Mouse (Mus musculus) brown adipose tissue, adult 24 weeks (tissue): Measurements from ENCODE around the gene Banp. TPM values are rescaled to one million over a fixed set of nuclear protein-coding genes. Genes with fewer than 3 reads are reported as not detected.

Experiments
- H3K27ac ChIP-seq: fragments of 200-500 bp; replicated peaks from 2 replicates; pipeline ENCODE4 v1.5.1; 2012; ENCODE audit warnings: low read depth, mild to moderate bottlenecking, low read length
- H3K4me1 ChIP-seq: fragments of 200-500 bp; 2 replicates; pipeline ENCODE4 v1.6.1; 2012; ENCODE audit warnings: low read length, mixed read lengths; ENCODE audit not compliant: control insufficient read depth, insufficient read depth, insufficient read length
- H3K4me3 ChIP-seq: fragments of 200-500 bp; 2 replicates; pipeline ENCODE4 v1.5.1; 2012; ENCODE audit warnings: low read depth, mild to moderate bottlenecking, low read length, moderate library complexity; ENCODE audit not compliant: insufficient read depth
- polyA plus RNA-seq: library from polyadenylated mRNA; stranded (reverse); fragments of >200 nt; gene quantifications from 2 replicates; pipeline ENCODE4 v1.2.4, GENCODE M21; 2012; ENCODE audit not compliant: missing spikeins, insufficient read depth, insufficient read length

Gene Banp
- polyA plus RNA-seq, 1 experiment = 2.6 TPM

- no peak overlapping the region for H3K4me3 ChIP-seq
- H3K4me1 ChIP-seq = peaks cover 4% of the 10 kb centered on the region; the same call in 1 of the 2 replicates
- H3K27ac ChIP-seq = no peak overlapping the region
These were observed 13.9 kb upstream of the Banp start for GRCm38 (mm10) chr8:121935341-121936294.

GRCm38 (mm10) chr8:121936391-121936790, 13.2 kb upstream of the Banp start:
- no peak overlapping the region for H3K27ac ChIP-seq

DNA sequence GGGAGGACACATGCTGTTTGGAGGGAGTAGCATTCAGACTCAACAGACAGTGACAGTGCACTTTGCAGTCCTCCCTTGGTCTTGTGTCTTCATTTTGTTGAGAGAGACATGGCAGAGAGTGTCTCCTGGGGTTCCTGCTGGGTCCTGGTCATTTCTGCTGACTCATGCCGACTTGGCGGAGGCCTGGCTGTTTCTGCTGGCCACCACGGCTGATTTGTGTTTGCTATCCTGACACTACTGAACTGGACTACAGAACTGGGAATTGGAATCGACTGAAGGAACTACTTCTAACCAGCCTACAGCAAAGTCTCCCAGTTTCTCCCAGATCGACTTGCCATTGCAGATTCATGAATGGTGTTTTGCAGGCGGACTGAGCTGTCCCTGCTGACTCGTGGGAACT, 10.8 kb upstream of the Banp start:
- H3K4me1 ChIP-seq = no peaks in the 10 kb centered on the region
- no peak overlapping the region for H3K4me3 ChIP-seq
- H3K27ac ChIP-seq = no peak overlapping the region

More at GRCm38 (mm10) chr8:121936391-121936790, 13.2 kb upstream of the Banp start:
- Histone ChIP-seq H3K4me1 (peaks cover 4% of the 10 kb centered on the region; the same call in 1 of the 2 replicates), H3K4me3 (no peak overlapping the region)

DNA sequence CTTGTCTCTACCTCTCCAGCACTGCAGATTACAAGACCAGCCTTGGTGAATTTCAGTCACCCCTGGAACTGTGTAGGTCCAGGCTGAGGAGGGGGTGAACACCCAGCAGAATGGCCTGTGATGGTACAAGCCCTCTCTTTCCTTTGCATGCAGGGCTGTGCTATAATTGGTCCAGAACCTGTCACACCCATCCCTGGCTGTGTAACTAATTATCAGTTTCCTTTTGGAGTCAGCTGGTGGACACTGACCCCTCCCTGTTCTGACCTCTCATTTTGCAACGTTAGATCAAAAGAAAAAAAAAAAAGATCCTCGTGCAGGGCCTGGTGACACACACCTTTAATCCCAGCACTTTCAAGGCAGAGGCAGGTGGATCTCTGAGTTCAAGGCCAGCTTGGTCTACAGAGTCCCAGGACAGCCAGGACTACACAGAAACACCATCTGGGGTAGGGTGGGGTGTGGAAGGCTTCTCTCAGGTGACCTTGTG, 6.5 kb upstream of the Banp start:
- no peak overlapping the region for H3K27ac ChIP-seq
- H3K4me3 ChIP-seq = no peak overlapping the region
- peaks cover 1% of the 10 kb centered on the region for H3K4me1 ChIP-seq

DNA sequence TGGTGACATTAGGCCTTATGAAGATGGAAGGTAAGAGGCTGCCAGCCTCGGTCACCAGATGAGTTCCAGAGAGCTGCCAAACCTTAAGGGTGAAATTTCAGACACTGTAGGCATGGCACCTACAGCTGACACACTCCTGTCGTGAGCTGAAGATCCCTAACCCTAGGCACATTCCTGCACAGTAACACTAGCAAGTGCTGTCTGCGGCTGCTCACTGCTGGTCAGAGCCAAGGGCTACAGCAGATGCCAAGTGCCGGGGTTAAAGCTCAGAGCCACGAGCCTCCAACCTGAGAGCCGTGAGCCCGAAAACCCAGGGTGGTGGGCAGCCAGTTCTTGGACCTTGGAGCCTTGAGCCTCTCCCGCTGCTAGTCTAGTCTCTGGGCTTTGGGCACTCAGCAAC, 5.8 kb upstream of the Banp start:
- H3K4me1 ChIP-seq = peaks cover 6% of the 10 kb centered on the region
- no peak overlapping the region for H3K27ac ChIP-seq
- no peak overlapping the region for H3K4me3 ChIP-seq

GRCm38 (mm10) chr8:121944831-121945230, 4.7 kb upstream of the Banp start, which contains the start of gene Car5a:
Car5a (minus strand) TSS chr8:121944904.
- peaks cover 6% of the 10 kb centered on the region for H3K4me1 ChIP-seq
- no peak within 1 kb of the TSS for H3K27ac ChIP-seq
- H3K4me3 ChIP-seq = no peak within 1 kb of the TSS

DNA sequence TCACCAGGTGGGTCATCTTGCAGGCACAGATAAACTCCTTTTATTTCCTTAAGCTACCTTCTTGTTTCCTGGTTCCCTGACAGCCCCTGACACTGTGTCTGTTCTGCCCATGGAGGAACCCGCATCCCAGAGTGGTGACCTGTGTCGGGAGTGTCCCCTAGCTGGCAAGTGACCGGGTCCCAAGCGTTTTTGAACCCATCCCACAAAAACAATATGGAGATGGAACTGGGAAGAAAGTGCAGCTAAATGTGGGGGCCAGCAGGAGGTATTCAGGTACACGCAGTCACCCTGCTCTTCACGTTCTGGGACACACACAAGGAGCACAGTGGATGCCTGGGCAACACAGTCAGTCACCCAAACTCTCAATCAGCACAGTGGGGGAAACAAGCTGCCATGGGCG, 3.2 kb upstream of the Banp start:
- Histone ChIP-seq H3K4me3 (no peak overlapping the region), H3K27ac (no peak overlapping the region), H3K4me1 (peaks cover 6% of the 10 kb centered on the region)

- H3K4me3 ChIP-seq = peak overlapping the region; percentile 43
- peak overlapping the region; percentile 31; the same call in 1 of the 2 replicates for H3K27ac ChIP-seq
- peaks cover 8% of the 10 kb centered on the region for H3K4me1 ChIP-seq
These were observed 2.4 kb upstream of the Banp start for GRCm38 (mm10) chr8:121947047-121947752.

DNA sequence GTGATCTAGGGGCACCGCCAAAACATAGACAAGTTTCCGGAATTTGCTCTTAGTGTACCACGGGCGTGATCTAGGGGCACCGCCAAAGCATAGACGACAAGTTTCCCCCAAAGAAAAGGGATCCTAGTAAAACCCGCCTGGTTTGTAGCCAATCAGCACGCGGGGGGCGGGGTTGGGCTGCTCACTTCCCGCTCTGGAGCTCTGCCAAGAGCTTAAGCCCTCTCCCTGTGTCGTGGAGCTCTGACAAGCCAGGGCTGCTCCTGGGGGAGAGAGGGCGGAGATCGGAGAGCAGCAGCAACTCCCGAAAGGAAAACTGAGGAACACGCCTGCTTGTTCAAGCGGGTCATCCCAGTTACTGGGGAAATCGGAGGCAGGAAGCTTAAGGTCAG, 1.8 kb upstream of the Banp start:
- H3K4me3 ChIP-seq = peak overlapping the region; percentile 43
- H3K4me1 ChIP-seq = peaks cover 9% of the 10 kb centered on the region
- H3K27ac ChIP-seq = peak overlapping the region; percentile 47

DNA sequence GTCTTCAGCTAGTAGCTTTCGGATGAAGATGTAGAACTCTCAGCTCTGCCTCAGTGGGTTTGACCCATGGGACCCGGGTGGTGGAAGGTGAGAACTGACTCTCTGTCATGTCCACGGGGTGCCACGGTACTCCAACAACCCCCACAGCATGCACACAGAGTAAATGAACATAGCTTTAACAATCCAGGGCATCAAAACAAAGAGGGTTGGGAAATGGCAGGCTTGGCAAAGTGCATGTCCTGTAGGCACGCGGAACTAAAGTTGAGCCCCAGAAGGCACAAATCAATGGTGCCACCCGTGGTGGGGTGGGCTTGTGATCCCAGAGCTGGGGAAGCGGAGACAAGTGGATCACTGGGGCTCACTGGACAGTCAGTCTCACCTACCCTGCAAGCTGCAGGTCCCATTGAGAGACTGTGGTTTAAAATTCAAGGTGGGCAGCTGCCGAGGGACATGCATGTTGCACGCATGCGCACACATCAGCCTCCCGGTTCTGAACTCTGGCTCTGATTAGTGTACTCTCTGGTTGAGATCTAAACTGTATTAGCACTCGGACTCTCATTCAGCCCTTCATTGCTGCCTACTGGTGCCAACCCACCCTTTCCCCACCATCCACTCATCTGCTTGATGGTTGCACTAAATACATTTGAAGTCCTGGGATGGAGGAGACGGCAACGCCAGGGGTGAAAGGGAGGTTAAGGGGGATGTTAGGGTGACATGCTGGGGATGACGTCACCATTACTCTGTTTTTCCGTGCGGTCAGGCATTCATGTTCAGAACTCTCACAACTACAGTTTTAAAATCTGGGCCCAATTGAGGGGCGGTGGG, 1.0 kb upstream of the Banp start:
- Histone ChIP-seq H3K27ac (peak overlapping the region; percentile 47), H3K4me1 (peaks cover 11% of the 10 kb centered on the region), H3K4me3 (peak overlapping the region; percentile 43)

DNA sequence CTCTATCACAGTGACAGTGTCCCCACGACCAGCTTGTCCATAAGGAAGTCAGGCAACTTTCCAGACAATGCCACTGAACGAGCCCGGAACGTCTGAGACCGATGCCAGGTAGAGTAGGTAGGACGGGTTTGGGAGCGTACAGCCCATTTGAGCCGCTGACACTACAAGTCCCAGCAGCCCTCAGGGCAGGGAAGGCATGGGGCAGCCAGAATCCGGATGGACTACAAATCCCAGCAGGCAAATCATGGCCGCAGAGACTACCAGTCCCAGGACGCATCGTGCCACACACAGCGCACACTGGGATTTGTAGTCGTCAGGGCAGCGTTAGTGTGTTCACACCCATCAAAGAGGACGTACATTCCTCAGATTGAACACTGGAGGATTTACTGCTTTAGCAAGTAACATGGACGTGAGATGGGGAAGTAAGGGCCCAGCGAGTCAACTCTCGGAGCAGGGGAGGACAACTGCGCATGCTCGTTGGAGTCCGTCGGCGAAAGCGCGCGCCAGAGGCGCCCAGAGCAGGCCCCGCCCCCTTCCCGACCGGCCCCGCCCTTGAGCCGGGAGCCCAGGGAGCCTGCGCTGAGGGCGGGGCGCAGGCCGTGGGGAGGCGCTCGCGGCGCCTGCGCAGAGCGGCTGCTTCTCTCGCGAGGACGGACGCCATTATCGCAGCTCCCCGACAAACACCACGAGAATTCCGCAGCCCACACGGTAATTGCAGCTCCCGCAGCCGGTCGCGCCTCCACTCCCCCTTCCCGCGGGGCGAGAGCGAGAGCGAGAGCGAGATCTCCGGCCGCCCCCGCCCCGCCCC, 595 bp downstream of the Banp start:
- Histone ChIP-seq H3K4me3 (peak overlapping the region; percentile 87), H3K27ac (peak overlapping the region; percentile 95), H3K4me1 (peaks cover 11% of the 10 kb centered on the region)

DNA sequence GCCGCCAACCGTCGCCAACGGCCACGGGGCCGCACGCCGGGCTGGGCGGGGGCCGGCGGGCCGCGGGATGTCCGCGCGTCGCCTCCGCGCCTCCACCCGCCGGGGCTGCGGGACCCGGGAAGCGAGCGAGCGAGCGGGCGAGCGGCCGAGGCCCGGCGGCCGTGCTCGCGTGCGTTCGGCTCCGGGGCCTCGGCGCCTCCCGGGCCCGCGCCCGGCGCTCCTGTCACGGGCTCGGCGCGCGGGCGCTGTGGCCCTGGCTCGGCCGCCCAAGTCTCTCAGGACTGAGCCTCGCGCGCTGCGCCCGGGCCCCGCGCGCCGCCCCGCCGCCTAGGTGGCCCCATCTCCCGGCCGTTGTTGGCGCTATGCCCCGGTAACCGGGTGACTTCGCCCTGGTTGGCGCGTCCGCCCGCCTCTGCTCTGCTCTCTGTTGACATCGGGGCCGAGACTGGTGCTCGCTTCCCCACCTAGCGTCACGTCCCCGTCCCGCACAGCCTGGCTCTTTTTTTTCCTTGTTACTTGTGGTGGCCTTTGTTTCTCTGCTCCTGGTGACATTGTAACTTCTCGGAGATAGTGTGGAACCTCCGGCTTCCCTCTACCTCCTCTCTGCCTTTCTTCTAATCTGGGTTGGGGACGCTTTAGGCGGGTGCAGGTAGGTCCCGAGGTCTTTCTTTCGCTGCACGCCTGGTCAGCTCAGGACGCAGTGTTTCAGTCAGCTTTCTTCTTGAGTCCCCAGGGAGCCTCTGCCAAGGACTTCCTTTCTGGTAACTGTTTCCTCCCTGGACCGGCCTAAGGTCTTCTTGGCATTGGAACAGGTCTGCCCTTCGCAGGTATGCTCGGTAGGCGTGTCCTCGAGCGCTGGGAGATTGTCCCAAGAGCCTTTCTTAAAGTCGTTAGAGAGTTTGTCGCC, 1.5 kb downstream of the Banp start:
- peaks cover 11% of the 10 kb centered on the region for H3K4me1 ChIP-seq
- peak overlapping the region; percentile 87 for H3K4me3 ChIP-seq
- peak overlapping the region; percentile 79 for H3K27ac ChIP-seq

DNA sequence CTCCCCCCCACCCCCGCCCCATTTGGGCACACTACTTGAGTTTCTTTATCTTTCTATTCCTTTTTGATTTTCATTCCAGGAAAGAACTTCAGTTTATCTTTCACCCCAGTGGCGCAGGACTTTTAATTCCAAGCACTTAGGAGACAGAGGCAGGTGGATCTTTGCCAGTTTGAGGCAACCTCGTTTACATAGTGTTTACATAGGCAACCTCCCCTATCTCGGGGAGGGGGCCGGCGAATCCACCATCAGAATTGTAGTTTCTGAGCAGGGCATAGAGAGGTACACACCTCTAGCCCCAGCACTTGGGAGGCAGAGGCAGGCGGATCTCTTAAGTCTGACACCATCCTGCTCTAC, 2.1 kb downstream of the Banp start:
- peaks cover 11% of the 10 kb centered on the region for H3K4me1 ChIP-seq
- peak overlapping the region; percentile 87 for H3K4me3 ChIP-seq
- H3K27ac ChIP-seq = no peak overlapping the region
